Mouse (Mus musculus) kidney, embryonic 15.5 days (tissue): ENCODE data around the gene Foxp1. TPM values are rescaled to one million over a fixed set of nuclear protein-coding genes. Genes with fewer than 3 reads are reported as not detected.

Experiments used
- ATAC-seq: fragments of 200-750 bp; cut with Nextera tagmentation; replicated peaks from 2 replicates; pipeline ENCODE4 v1.8.0; 2017; ENCODE audit warnings: moderate TSS enrichment; ENCODE audit not compliant: low FRiP score
- H3K27ac ChIP-seq: fragments of 300-500 bp; sonication (generic); 2 replicates; pipeline ENCODE4 v1.5.1; 2015; ENCODE audit warnings: mild to moderate bottlenecking, inconsistent platforms
- H3K27me3 ChIP-seq: fragments of 300-500 bp; sonication (generic); 2 replicates; pipeline ENCODE4 v1.6.1; 2015; ENCODE audit warnings: inconsistent platforms
- H3K36me3 ChIP-seq: fragments of 300-500 bp; sonication (generic); 2 replicates; pipeline ENCODE4 v1.6.1; 2015; ENCODE audit warnings: inconsistent platforms
- H3K4me1 ChIP-seq: fragments of 300-500 bp; sonication (generic); 2 replicates; pipeline ENCODE4 v1.6.1; 2015; ENCODE audit warnings: inconsistent platforms
- H3K4me2 ChIP-seq: fragments of 300-500 bp; sonication (generic); 2 replicates; pipeline ENCODE4 v1.6.1; 2015; ENCODE audit warnings: moderate library complexity, mild to moderate bottlenecking, inconsistent platforms
- H3K4me3 ChIP-seq: fragments of 300-500 bp; sonication (generic); replicated peaks from 2 replicates; pipeline ENCODE4 v1.5.1; 2015; ENCODE audit warnings: mild to moderate bottlenecking, inconsistent platforms
- H3K9ac ChIP-seq: fragments of 300-500 bp; sonication (generic); 2 replicates; pipeline ENCODE4 v1.6.1; 2015; ENCODE audit warnings: mild to moderate bottlenecking, inconsistent platforms
- H3K9me3 ChIP-seq: fragments of 300-500 bp; sonication (generic); replicated peaks from 2 replicates; pipeline ENCODE4 v1.6.1; 2016; ENCODE audit warnings: inconsistent platforms
- WGBS: fragments of 180-500 bp; shearing (Covaris S2); methylation state at CpG from one replicate; pipeline ENCODE4 v1.1.7; 2015; ENCODE audit warnings: mixed read lengths; 5-methylcytosine and 5-hydroxymethylcytosine counted together
- polyA plus RNA-seq: library from polyadenylated mRNA; unstranded; fragments of >200 nt; fragmentation: Nextera tagmentation; extraction: Ambion mirVana; gene quantifications from 2 replicates; pipeline ENCODE4 v1.2.1, GENCODE M21; 2015

Gene Foxp1
- polyA plus RNA-seq, 1 experiment from 2014 or later, result 50.2 TPM

GRCm38 (mm10) chr6:99330169-99330568 is 192.4 kb downstream of the Foxp1 start:
- no peak overlapping the region for H3K9ac ChIP-seq
- no peak overlapping the region for H3K4me3 ChIP-seq
- H3K27ac ChIP-seq, result no peak overlapping the region
- peaks cover 4% of the 10 kb centered on the region; the same call in 1 of the 2 replicates for H3K27me3 ChIP-seq
- no peak for ATAC-seq
- H3K36me3 ChIP-seq, result no peaks in the 10 kb centered on the region
- H3K4me1 ChIP-seq, result peaks cover 18% of the 10 kb centered on the region
- H3K9me3 ChIP-seq, result no peaks in the 10 kb centered on the region
- WGBS, result 66% methylated on average over 4 of the region's 4 CpGs
- H3K4me2 ChIP-seq, result no peak overlapping the region

- Histone ChIP-seq H3K4me2 (no peak overlapping the region), H3K4me3 (no peak overlapping the region), H3K36me3 (no peaks in the 10 kb centered on the region), H3K27me3 (no peaks in the 10 kb centered on the region), H3K27ac (no peak overlapping the region), H3K9me3 (no peaks in the 10 kb centered on the region), H3K9ac (no peak overlapping the region), H3K4me1 (peaks cover 18% of the 10 kb centered on the region)
- WGBS, result 33% methylated on average over 2 of the region's 2 CpGs
- no peak for ATAC-seq
These were observed 193.9 kb downstream of the Foxp1 start for GRCm38 (mm10) chr6:99328634-99329033.

- H3K27ac ChIP-seq, result no peak overlapping the region
- peaks cover 18% of the 10 kb centered on the region for H3K4me1 ChIP-seq
- H3K9ac ChIP-seq, result no peak overlapping the region
- WGBS, result 74% methylated on average over 6 of the region's 6 CpGs
- no peaks in the 10 kb centered on the region for H3K36me3 ChIP-seq
- H3K27me3 ChIP-seq, result no peaks in the 10 kb centered on the region
- no peak overlapping the region for H3K4me2 ChIP-seq
- no peak overlapping the region for H3K4me3 ChIP-seq
- no peaks in the 10 kb centered on the region for H3K9me3 ChIP-seq
- ATAC-seq, result no peak
These were observed 194.4 kb downstream of the Foxp1 start for GRCm38 (mm10) chr6:99328146-99328545.

GRCm38 (mm10) chr6:99327721-99328120 is 194.8 kb downstream of the Foxp1 start:
- Histone ChIP-seq H3K4me2 (no peak overlapping the region), H3K27me3 (no peaks in the 10 kb centered on the region), H3K9me3 (no peaks in the 10 kb centered on the region), H3K4me1 (peaks cover 15% of the 10 kb centered on the region), H3K27ac (no peak overlapping the region), H3K9ac (no peak overlapping the region), H3K4me3 (no peak overlapping the region), H3K36me3 (no peaks in the 10 kb centered on the region)
- no peak for ATAC-seq
- 58% methylated on average over 11 of the region's 11 CpGs for WGBS

GRCm38 (mm10) chr6:99325881-99326280 is 196.6 kb downstream of the Foxp1 start:
- H3K36me3 ChIP-seq, result no peaks in the 10 kb centered on the region
- no peak overlapping the region for H3K27ac ChIP-seq
- 94% methylated on average over 2 of the region's 2 CpGs for WGBS
- H3K4me1 ChIP-seq, result peaks cover 13% of the 10 kb centered on the region
- H3K27me3 ChIP-seq, result no peaks in the 10 kb centered on the region
- ATAC-seq, result no peak
- H3K4me3 ChIP-seq, result no peak overlapping the region
- no peak overlapping the region for H3K4me2 ChIP-seq
- no peak overlapping the region for H3K9ac ChIP-seq
- H3K9me3 ChIP-seq, result no peaks in the 10 kb centered on the region

GRCm38 (mm10) chr6:99325461-99325860 is 197.1 kb downstream of the Foxp1 start:
- 77% methylated on average over 5 of the region's 5 CpGs for WGBS
- Histone ChIP-seq H3K9me3 (no peaks in the 10 kb centered on the region), H3K4me2 (no peak overlapping the region), H3K27me3 (no peaks in the 10 kb centered on the region), H3K9ac (no peak overlapping the region), H3K27ac (no peak overlapping the region), H3K36me3 (no peaks in the 10 kb centered on the region), H3K4me1 (peaks cover 13% of the 10 kb centered on the region), H3K4me3 (no peak overlapping the region)
- ATAC-seq, result no peak

- Histone ChIP-seq H3K9ac (no peak overlapping the region), H3K27me3 (no peaks in the 10 kb centered on the region), H3K9me3 (no peaks in the 10 kb centered on the region), H3K27ac (no peak overlapping the region), H3K4me2 (no peak overlapping the region), H3K4me3 (no peak overlapping the region), H3K36me3 (no peaks in the 10 kb centered on the region), H3K4me1 (peaks cover 12% of the 10 kb centered on the region)
- ATAC-seq, result no peak
- 76% methylated on average over 8 of the region's 8 CpGs for WGBS
These were observed 200.2 kb downstream of the Foxp1 start for GRCm38 (mm10) chr6:99322132-99322904.

- 40% methylated on average over 8 of the region's 8 CpGs for WGBS
- no peaks in the 10 kb centered on the region for H3K27me3 ChIP-seq
- ATAC-seq, result no peak
- no peak overlapping the region for H3K9ac ChIP-seq
- H3K27ac ChIP-seq, result no peak overlapping the region
- H3K4me3 ChIP-seq, result no peak overlapping the region
- no peaks in the 10 kb centered on the region for H3K36me3 ChIP-seq
- H3K4me2 ChIP-seq, result no peak overlapping the region
- peaks cover 11% of the 10 kb centered on the region for H3K4me1 ChIP-seq
- H3K9me3 ChIP-seq, result no peaks in the 10 kb centered on the region
These were observed 202.1 kb downstream of the Foxp1 start for GRCm38 (mm10) chr6:99320444-99320843.

GRCm38 (mm10) chr6:99319415-99320405 is 202.8 kb downstream of the Foxp1 start:
- no peak for ATAC-seq
- Histone ChIP-seq H3K4me1 (peaks cover 14% of the 10 kb centered on the region), H3K36me3 (no peaks in the 10 kb centered on the region), H3K9ac (no peak overlapping the region), H3K4me2 (no peak overlapping the region), H3K27me3 (no peaks in the 10 kb centered on the region), H3K4me3 (no peak overlapping the region), H3K9me3 (no peaks in the 10 kb centered on the region), H3K27ac (no peak overlapping the region)
- WGBS, result 73% methylated on average over 19 of the region's 19 CpGs

- no peak overlapping the region for H3K27ac ChIP-seq
- ATAC-seq, result no peak
- no peak overlapping the region for H3K4me3 ChIP-seq
- no peak overlapping the region for H3K4me2 ChIP-seq
- H3K36me3 ChIP-seq, result no peaks in the 10 kb centered on the region
- H3K9ac ChIP-seq, result no peak overlapping the region
- no peaks in the 10 kb centered on the region for H3K9me3 ChIP-seq
- WGBS, result 68% methylated on average over 3 of the region's 3 CpGs
- H3K27me3 ChIP-seq, result no peaks in the 10 kb centered on the region
- peaks cover 14% of the 10 kb centered on the region for H3K4me1 ChIP-seq
These were observed 207.8 kb downstream of the Foxp1 start for GRCm38 (mm10) chr6:99314746-99315145.

- 41% methylated on average over 12 of the region's 12 CpGs for WGBS
- peaks cover 8% of the 10 kb centered on the region for H3K36me3 ChIP-seq
- ATAC-seq, result no peak
- H3K27me3 ChIP-seq, result no peaks in the 10 kb centered on the region
- H3K27ac ChIP-seq, result no peak overlapping the region
- peaks cover 11% of the 10 kb centered on the region; the same call in 1 of the 2 replicates for H3K4me1 ChIP-seq
- no peak overlapping the region for H3K4me2 ChIP-seq
- no peaks in the 10 kb centered on the region for H3K9me3 ChIP-seq
- H3K9ac ChIP-seq, result no peak overlapping the region
- H3K4me3 ChIP-seq, result no peak overlapping the region
These were observed 212.0 kb downstream of the Foxp1 start for GRCm38 (mm10) chr6:99310529-99310928.

GRCm38 (mm10) chr6:99310171-99310500 is 212.4 kb downstream of the Foxp1 start:
- Histone ChIP-seq H3K4me3 (no peak overlapping the region), H3K4me1 (peaks cover 9% of the 10 kb centered on the region; the same call in 1 of the 2 replicates), H3K4me2 (no peak overlapping the region), H3K9me3 (no peaks in the 10 kb centered on the region), H3K27me3 (no peaks in the 10 kb centered on the region), H3K36me3 (peaks cover 8% of the 10 kb centered on the region), H3K9ac (no peak overlapping the region), H3K27ac (no peak overlapping the region)
- WGBS, result 56% methylated on average over 3 of the region's 3 CpGs
- no peak for ATAC-seq
